Mouse (Mus musculus): ENCODE data around the gene Ankfn1. TPM values are rescaled to one million over a fixed set of nuclear protein-coding genes. Genes with fewer than 3 reads are reported as not detected.

Gene Ankfn1
- polyA plus RNA-seq, 1 experiment: 2.4 TPM

- TF ChIP-seq POLR2A (IDR thresholded peaks at IDR 0.05; ENCODE audit: borderline replicate concordance, insufficient read depth, low read length) (no peak), CTCF (IDR thresholded peaks at IDR 0.05; ENCODE audit: borderline replicate concordance, insufficient read depth, low read depth, low read length) (no peak)
- DNase-seq: no peak
- no peak overlapping the region for H3K4me3 ChIP-seq (replicated peaks; ENCODE audit: insufficient read depth, low read depth, low read length)
- no peak overlapping the region for H3K27ac ChIP-seq (ENCODE audit: insufficient read depth, low read length)
- WGBS: 80% methylated on average over 11 of the region's 11 CpGs
- H3K4me1 ChIP-seq (ENCODE audit: control insufficient read depth, insufficient read depth, low read length): no peaks in the 10 kb centered on the region
- no peaks in the 10 kb centered on the region for H3K27me3 ChIP-seq (ENCODE audit: control insufficient read depth, insufficient read depth, low read length)
Measured at GRCm38 (mm10) chr11:89420767-89421438, 356.6 kb downstream of the Ankfn1 start.

GRCm38 (mm10) chr11:89419863-89420262 lies 357.6 kb downstream of the Ankfn1 start:
- H3K27ac ChIP-seq (ENCODE audit: insufficient read depth, low read length): no peak overlapping the region
- no peak overlapping the region for H3K4me3 ChIP-seq (replicated peaks; ENCODE audit: insufficient read depth, low read depth, low read length)

GRCm38 (mm10) chr11:89418644-89419043 lies 358.8 kb downstream of the Ankfn1 start:
- H3K27me3 ChIP-seq (ENCODE audit: control insufficient read depth, insufficient read depth, low read length): no peaks in the 10 kb centered on the region
- H3K4me1 ChIP-seq (ENCODE audit: control insufficient read depth, insufficient read depth, low read length): no peaks in the 10 kb centered on the region
- 76% methylated on average over 12 of the region's 12 CpGs for WGBS
- no peak overlapping the region for H3K27ac ChIP-seq (ENCODE audit: insufficient read depth, low read length)
- TF ChIP-seq POLR2A (IDR thresholded peaks at IDR 0.05; ENCODE audit: borderline replicate concordance, insufficient read depth, low read length) (no peak), CTCF (IDR thresholded peaks at IDR 0.05; ENCODE audit: borderline replicate concordance, insufficient read depth, low read depth, low read length) (no peak)
- no peak overlapping the region for H3K4me3 ChIP-seq (replicated peaks; ENCODE audit: insufficient read depth, low read depth, low read length)
- no peak for DNase-seq

More at GRCm38 (mm10) chr11:89419863-89420262, 357.6 kb downstream of the Ankfn1 start:
- DNase-seq: no peak
- Histone ChIP-seq H3K4me1 (ENCODE audit: control insufficient read depth, insufficient read depth, low read length) (no peaks in the 10 kb centered on the region), H3K27me3 (ENCODE audit: control insufficient read depth, insufficient read depth, low read length) (no peaks in the 10 kb centered on the region)
- TF ChIP-seq POLR2A (IDR thresholded peaks at IDR 0.05; ENCODE audit: borderline replicate concordance, insufficient read depth, low read length): no peak
- no peak for TF ChIP-seq CTCF (IDR thresholded peaks at IDR 0.05; ENCODE audit: borderline replicate concordance, insufficient read depth, low read depth, low read length)
- WGBS: 90% methylated on average over 2 of the region's 2 CpGs

GRCm38 (mm10) chr11:89416769-89417168 lies 360.7 kb downstream of the Ankfn1 start:
- WGBS: 84% methylated on average over 6 of the region's 6 CpGs
- Histone ChIP-seq H3K4me1 (ENCODE audit: control insufficient read depth, insufficient read depth, low read length) (no peaks in the 10 kb centered on the region), H3K4me3 (replicated peaks; ENCODE audit: insufficient read depth, low read depth, low read length) (no peak overlapping the region), H3K27ac (ENCODE audit: insufficient read depth, low read length) (no peak overlapping the region), H3K27me3 (ENCODE audit: control insufficient read depth, insufficient read depth, low read length) (no peaks in the 10 kb centered on the region)
- DNase-seq: no peak
- TF ChIP-seq POLR2A (IDR thresholded peaks at IDR 0.05; ENCODE audit: borderline replicate concordance, insufficient read depth, low read length): no peak

GRCm38 (mm10) chr11:89408774-89409173 lies 368.7 kb downstream of the Ankfn1 start:
- no peak for TF ChIP-seq POLR2A (IDR thresholded peaks at IDR 0.05; ENCODE audit: borderline replicate concordance, insufficient read depth, low read length)
- no peak for TF ChIP-seq CTCF (IDR thresholded peaks at IDR 0.05; ENCODE audit: borderline replicate concordance, insufficient read depth, low read depth, low read length)
- H3K4me3 ChIP-seq (replicated peaks; ENCODE audit: insufficient read depth, low read depth, low read length): no peak overlapping the region
- H3K27me3 ChIP-seq (ENCODE audit: control insufficient read depth, insufficient read depth, low read length): no peaks in the 10 kb centered on the region
- no peaks in the 10 kb centered on the region for H3K4me1 ChIP-seq (ENCODE audit: control insufficient read depth, insufficient read depth, low read length)
- H3K27ac ChIP-seq (ENCODE audit: insufficient read depth, low read length): no peak overlapping the region
- WGBS: 92% methylated on average over 6 of the region's 6 CpGs
- DNase-seq: no peak

GRCm38 (mm10) chr11:89404489-89404888 lies 373.0 kb downstream of the Ankfn1 start:
- H3K4me3 ChIP-seq (replicated peaks; ENCODE audit: insufficient read depth, low read depth, low read length): no peak overlapping the region
- 86% methylated on average over 1 of the region's 1 CpGs for WGBS
- TF ChIP-seq CTCF (IDR thresholded peaks at IDR 0.05; ENCODE audit: borderline replicate concordance, insufficient read depth, low read depth, low read length) (no peak), POLR2A (IDR thresholded peaks at IDR 0.05; ENCODE audit: borderline replicate concordance, insufficient read depth, low read length) (no peak)
- no peaks in the 10 kb centered on the region for H3K4me1 ChIP-seq (ENCODE audit: control insufficient read depth, insufficient read depth, low read length)
- H3K27me3 ChIP-seq (ENCODE audit: control insufficient read depth, insufficient read depth, low read length): no peaks in the 10 kb centered on the region
- no peak for DNase-seq
- H3K27ac ChIP-seq (ENCODE audit: insufficient read depth, low read length): no peak overlapping the region

- TF ChIP-seq POLR2A (IDR thresholded peaks at IDR 0.05; ENCODE audit: borderline replicate concordance, insufficient read depth, low read length) (no peak), CTCF (IDR thresholded peaks at IDR 0.05; ENCODE audit: borderline replicate concordance, insufficient read depth, low read depth, low read length) (no peak)
- no peaks in the 10 kb centered on the region for H3K4me1 ChIP-seq (ENCODE audit: control insufficient read depth, insufficient read depth, low read length)
- WGBS: 81% methylated on average over 14 of the region's 14 CpGs
Measured at GRCm38 (mm10) chr11:89403436-89403835, 374.0 kb downstream of the Ankfn1 start.

GRCm38 (mm10) chr11:89388851-89389250 lies 388.6 kb downstream of the Ankfn1 start:
- Histone ChIP-seq H3K4me1 (ENCODE audit: control insufficient read depth, insufficient read depth, low read length) (no peaks in the 10 kb centered on the region), H3K4me3 (replicated peaks; ENCODE audit: insufficient read depth, low read depth, low read length) (no peak overlapping the region), H3K27me3 (ENCODE audit: control insufficient read depth, insufficient read depth, low read length) (no peaks in the 10 kb centered on the region), H3K27ac (ENCODE audit: insufficient read depth, low read length) (no peak overlapping the region)
- DNase-seq: no peak
- 40% methylated on average over 2 of the region's 2 CpGs for WGBS
- TF ChIP-seq CTCF (IDR thresholded peaks at IDR 0.05; ENCODE audit: borderline replicate concordance, insufficient read depth, low read depth, low read length) (no peak), POLR2A (IDR thresholded peaks at IDR 0.05; ENCODE audit: borderline replicate concordance, insufficient read depth, low read length) (no peak)

More at GRCm38 (mm10) chr11:89403436-89403835, 374.0 kb downstream of the Ankfn1 start:
- no peak for DNase-seq
- H3K27ac ChIP-seq (ENCODE audit: insufficient read depth, low read length): no peak overlapping the region
- H3K27me3 ChIP-seq (ENCODE audit: control insufficient read depth, insufficient read depth, low read length): no peaks in the 10 kb centered on the region
- no peak overlapping the region for H3K4me3 ChIP-seq (replicated peaks; ENCODE audit: insufficient read depth, low read depth, low read length)

All from cerebellum, adult 2 months (tissue).